Mouse (Mus musculus) myocyte (in vitro differentiated cells): ENCODE data around the gene Kcnq1. TPM values are rescaled to one million over a fixed set of nuclear protein-coding genes. Genes with fewer than 3 reads are reported as not detected.

Experiments
- H3K27me3 ChIP-seq: one replicate; pipeline ENCODE4 v1.6.1; 2011; ENCODE audit not compliant: control insufficient read depth, insufficient read depth, insufficient read length
- H3K36me3 ChIP-seq: one replicate; pipeline ENCODE4 v1.6.1; 2011; ENCODE audit not compliant: control insufficient read depth, insufficient read depth
- H3K4me2 ChIP-seq: one replicate; pipeline ENCODE4 v1.6.1; 2011; ENCODE audit warnings: low read depth, control low read depth
- H3K4me3 ChIP-seq: one replicate; pipeline ENCODE4 v1.5.1; 2011; ENCODE audit warnings: mild to moderate bottlenecking, control low read depth, moderate library complexity
- H3K79me2 ChIP-seq: one replicate; pipeline ENCODE4 v1.6.1; 2011; ENCODE audit not compliant: control insufficient read depth, insufficient read depth
- H3ac ChIP-seq: one replicate; pipeline ENCODE4 v1.6.1; 2011; ENCODE audit not compliant: control insufficient read depth, insufficient read length
- CEBPB ChIP-seq: IDR thresholded peaks from 2 replicates; pipeline ENCODE4 v1.6.1; 2011; ENCODE audit warnings: mild to moderate bottlenecking, moderate library complexity; ENCODE audit not compliant: poor library complexity, insufficient read depth, severe bottlenecking
- E2F4 ChIP-seq: IDR thresholded peaks from one replicate; pipeline ENCODE4 v1.6.1; 2011; ENCODE audit warnings: mild to moderate bottlenecking, control low read depth, moderate library complexity; ENCODE audit not compliant: insufficient read depth
- MAX ChIP-seq: IDR thresholded peaks from one replicate; pipeline ENCODE4 v1.6.1; 2011; ENCODE audit warnings: low read depth, mild to moderate bottlenecking, control low read depth
- MYOD1 ChIP-seq, 3 experiments: IDR thresholded peaks; one replicate each; pipeline ENCODE4 v1.6.1; 2011; ENCODE audit warnings: control low read depth in 2 of 3, low read depth in 2 of 3, mild to moderate bottlenecking in 2 of 3, moderate library complexity in 1 of 3; ENCODE audit not compliant: insufficient read length in 2 of 3, control insufficient read depth in 1 of 3
- MYOG ChIP-seq, 3 experiments: IDR thresholded peaks; one replicate each; pipeline ENCODE4 v1.6.1; 2011; ENCODE audit warnings: control low read depth in 2 of 3, low read depth in 2 of 3, mild to moderate bottlenecking in 2 of 3; ENCODE audit not compliant: insufficient read length in 2 of 3, control insufficient read depth in 1 of 3, insufficient read depth in 1 of 3
- POLR2A ChIP-seq: IDR thresholded peaks from one replicate; pipeline ENCODE4 v1.6.1; 2011; ENCODE audit warnings: low read depth, mild to moderate bottlenecking, control low read depth, moderate library complexity; ENCODE audit not compliant: insufficient read length
- POLR2AphosphoS2 ChIP-seq: IDR thresholded peaks from one replicate; pipeline ENCODE4 v1.6.1; 2011; ENCODE audit warnings: low read depth, control low read depth; ENCODE audit not compliant: insufficient read length
- REST ChIP-seq: IDR thresholded peaks from one replicate; pipeline ENCODE4 v1.6.1; 2011; ENCODE audit warnings: mild to moderate bottlenecking, control low read depth, moderate library complexity; ENCODE audit not compliant: insufficient read depth, insufficient read length
- SRF ChIP-seq: IDR thresholded peaks from one replicate; pipeline ENCODE4 v1.6.1; 2011; ENCODE audit warnings: low read depth; ENCODE audit not compliant: control insufficient read depth, insufficient read length
- TCF12 ChIP-seq: IDR thresholded peaks from one replicate; pipeline ENCODE4 v1.6.1; 2011; ENCODE audit warnings: mild to moderate bottlenecking, control low read depth; ENCODE audit not compliant: poor library complexity, insufficient read depth, severe bottlenecking
- TCF3 ChIP-seq: IDR thresholded peaks from one replicate; pipeline ENCODE4 v1.6.1; 2011; ENCODE audit warnings: low read depth, control low read depth; ENCODE audit not compliant: insufficient read length
- USF1 ChIP-seq: IDR thresholded peaks from one replicate; pipeline ENCODE4 v1.6.1; 2011; ENCODE audit warnings: low read depth, mild to moderate bottlenecking, control low read depth, moderate library complexity
- polyA plus RNA-seq: library from polyadenylated mRNA; unstranded; fragments of >200 nt; fragmentation: generic; extraction: Trizol; gene quantifications from one replicate; pipeline ENCODE4 v1.2.1, GENCODE M21; 2012; ENCODE audit warnings: missing spikeins

The Kcnq1 gene
- polyA plus RNA-seq, 1 experiment, result 0.12 TPM

DNA sequence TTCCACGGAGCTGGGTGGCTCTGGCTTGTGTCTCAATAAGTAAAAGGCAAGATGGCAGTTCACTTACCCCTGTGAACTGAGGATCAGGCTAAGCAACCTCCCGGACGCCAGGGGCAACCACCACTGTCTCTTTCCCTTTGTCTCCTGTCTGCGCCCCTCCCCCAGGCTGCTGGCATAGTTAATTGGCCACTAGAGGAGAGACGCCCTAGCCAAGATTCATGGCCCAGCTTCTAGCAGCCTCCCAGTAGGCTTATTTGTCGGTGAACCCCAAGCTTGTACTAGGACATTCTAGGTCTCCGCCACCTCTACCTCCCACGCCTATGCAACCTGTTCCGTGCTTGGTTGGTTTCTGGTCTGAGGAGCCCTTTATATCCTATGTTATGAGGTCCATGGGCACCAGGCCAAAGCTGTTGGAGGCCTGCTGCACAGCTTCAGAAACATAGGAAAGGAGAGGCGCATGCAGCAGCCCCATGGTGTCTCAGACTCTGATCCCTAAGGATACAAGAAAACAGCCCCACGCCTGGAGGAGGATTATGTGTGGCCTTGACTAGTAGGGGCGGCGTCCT, 37.8 kb upstream of the Kcnq1 start:
- Histone ChIP-seq H3K79me2 (peaks cover 12% of the 10 kb centered on the region), H3K27me3 (no peaks in the 10 kb centered on the region), H3K4me2 (peak overlapping the region; percentile 33), H3K36me3 (peaks cover 54% of the 10 kb centered on the region), H3ac (no peak overlapping the region), H3K4me3 (peak overlapping the region; percentile 92)
- TF ChIP-seq TCF12, result no peak
- no peak for TF ChIP-seq E2F4
- no peak for TF ChIP-seq POLR2AphosphoS2
- TF ChIP-seq SRF, result no peak
- TF ChIP-seq POLR2A, result no peak
- no peak for TF ChIP-seq TCF3
- TF ChIP-seq MYOD1 (IDR thresholded peaks at IDR 0.05; ENCODE audit: control insufficient read depth in 1 of 3, insufficient read length in 2 of 3, low read depth in 2 of 3), result no peak
- no peak for TF ChIP-seq REST

DNA sequence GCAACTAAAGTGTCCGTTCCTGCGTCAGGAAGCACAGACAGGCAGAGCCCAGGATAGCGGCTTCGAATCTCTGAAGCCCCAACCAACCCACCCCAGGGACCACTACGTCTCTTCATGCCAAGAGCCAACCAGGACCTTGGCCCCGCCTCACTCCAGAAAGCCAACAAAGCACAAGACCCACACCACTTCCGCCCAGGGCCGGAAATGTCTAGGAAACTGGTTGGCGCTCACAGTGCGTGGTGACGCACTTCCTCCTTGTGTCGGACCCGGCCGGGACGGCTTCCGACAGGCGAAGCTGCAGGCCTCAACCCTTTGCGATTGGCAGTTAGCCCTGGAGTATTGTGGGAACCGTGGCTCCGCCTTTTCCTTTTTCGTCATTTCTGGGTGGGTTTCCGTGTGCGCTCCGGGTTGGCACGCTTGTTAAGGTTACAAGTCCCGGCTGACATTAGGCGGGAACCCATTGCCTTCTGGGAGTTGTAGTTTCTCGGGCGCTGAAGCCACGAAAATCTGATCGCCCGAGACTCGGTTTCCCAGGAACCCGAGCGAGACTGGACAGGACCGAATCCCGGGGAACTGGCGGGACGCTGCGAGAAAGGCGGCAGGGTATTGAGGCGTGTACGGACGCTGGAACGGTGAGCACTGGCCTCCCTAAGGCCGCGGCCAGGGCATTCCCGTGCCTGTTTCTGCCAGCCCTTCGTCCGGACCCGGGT, 37.1 kb upstream of the Kcnq1 start, which contains the start of gene Tssc4:
Tssc4 (plus strand) TSS at position 368 of the 710 bp plus-strand sequence.
- peak within 1 kb of the TSS; percentile 92 for H3K4me3 ChIP-seq
- peaks cover 12% of the 10 kb centered on the region for H3K79me2 ChIP-seq
- H3K4me2 ChIP-seq, result peak within 1 kb of the TSS; percentile 84
- no peaks in the 10 kb centered on the region for H3K27me3 ChIP-seq
- peak within 1 kb of the TSS; percentile 91 for H3ac ChIP-seq
- H3K36me3 ChIP-seq, result peaks cover 47% of the 10 kb centered on the region
- peak; percentile 79 for TF ChIP-seq POLR2A
- TF ChIP-seq E2F4, result peak; percentile 53
- peak; percentile 99 for TF ChIP-seq POLR2AphosphoS2
- no peak for TF ChIP-seq CEBPB

DNA sequence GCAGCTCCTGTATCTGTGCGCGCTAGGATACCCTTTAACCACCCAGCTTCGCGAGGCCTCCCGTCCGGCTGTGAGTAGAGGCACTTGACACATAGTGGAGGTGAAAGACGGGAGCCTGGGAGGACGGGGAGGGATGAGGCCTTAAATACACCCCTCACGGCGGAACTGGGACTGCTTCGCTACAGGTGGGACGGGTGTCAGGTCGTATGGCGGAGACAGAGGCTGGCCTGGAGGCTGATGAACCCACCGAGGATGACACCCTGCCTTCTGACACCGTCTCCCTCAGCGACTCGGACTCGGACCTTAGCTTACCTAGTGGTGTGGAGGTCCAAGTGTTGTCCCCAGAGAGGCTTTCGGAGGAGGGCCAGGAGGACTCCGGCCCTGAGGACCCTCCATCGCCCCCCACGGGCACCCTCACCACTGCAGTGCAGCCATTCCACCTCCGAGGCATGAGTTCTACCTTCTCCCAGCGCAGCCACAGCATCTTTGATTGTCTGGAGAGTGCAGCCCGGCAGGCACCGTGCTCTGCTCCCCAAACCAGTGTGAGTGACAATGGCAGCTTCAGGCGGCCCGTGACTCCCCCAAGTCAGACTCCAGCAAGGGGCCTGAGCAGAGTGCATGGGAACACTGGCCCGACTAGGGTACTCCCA, 36.3 kb upstream of the Kcnq1 start:
- TF ChIP-seq TCF3 (no peak), TCF12 (no peak), MYOD1 (IDR thresholded peaks at IDR 0.05; ENCODE audit: control insufficient read depth in 1 of 3, insufficient read length in 2 of 3, low read depth in 2 of 3) (no peak), SRF (no peak), MAX (no peak), POLR2AphosphoS2 (no peak), E2F4 (no peak), CEBPB (no peak), USF1 (no peak), MYOG (IDR thresholded peaks at IDR 0.05; ENCODE audit: control insufficient read depth in 1 of 3, insufficient read depth in 1 of 3, insufficient read length in 2 of 3, low read depth in 2 of 3) (no peak)
- Histone ChIP-seq H3ac (peak overlapping the region; percentile 91), H3K4me2 (peak overlapping the region; percentile 84), H3K36me3 (peaks cover 39% of the 10 kb centered on the region), H3K27me3 (no peaks in the 10 kb centered on the region), H3K79me2 (peaks cover 12% of the 10 kb centered on the region), H3K4me3 (peak overlapping the region; percentile 92)

DNA sequence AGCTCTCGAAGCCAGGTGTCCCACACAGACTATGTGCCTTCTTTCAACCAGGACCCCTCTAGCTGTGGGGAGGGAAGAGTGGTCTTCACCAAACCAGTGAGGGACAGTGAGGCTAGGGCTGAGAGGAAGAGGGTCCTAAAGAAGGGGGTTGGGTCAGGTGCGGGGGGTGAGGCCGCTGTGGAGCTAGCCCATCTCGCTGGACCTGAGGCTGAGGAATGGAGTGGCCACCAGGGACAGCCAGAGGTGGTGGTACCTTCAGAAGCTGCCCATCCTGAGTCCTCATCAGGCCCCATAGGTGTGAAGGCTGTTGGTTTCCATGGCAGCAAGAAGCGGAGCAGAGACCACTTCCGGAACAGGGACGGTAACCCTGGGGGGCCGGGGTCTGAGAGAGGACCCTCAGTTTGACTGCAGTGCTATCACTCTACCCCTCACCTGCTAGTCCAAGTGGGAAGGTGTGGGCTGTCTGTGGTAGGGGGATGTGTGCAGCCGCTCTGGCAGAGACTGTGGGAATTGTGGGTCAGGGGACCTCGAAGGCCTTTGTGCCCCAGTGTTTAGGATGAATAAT, 35.6 kb upstream of the Kcnq1 start:
- Histone ChIP-seq H3ac (peak overlapping the region; percentile 91), H3K79me2 (peaks cover 12% of the 10 kb centered on the region), H3K4me2 (peak overlapping the region; percentile 84), H3K4me3 (peak overlapping the region; percentile 92), H3K36me3 (peaks cover 32% of the 10 kb centered on the region), H3K27me3 (no peaks in the 10 kb centered on the region)
- no peak for TF ChIP-seq TCF12
- TF ChIP-seq MYOD1 (IDR thresholded peaks at IDR 0.05; ENCODE audit: control insufficient read depth in 1 of 3, insufficient read length in 2 of 3, low read depth in 2 of 3), result no peak
- no peak for TF ChIP-seq E2F4
- TF ChIP-seq REST, result no peak
- no peak for TF ChIP-seq USF1

DNA sequence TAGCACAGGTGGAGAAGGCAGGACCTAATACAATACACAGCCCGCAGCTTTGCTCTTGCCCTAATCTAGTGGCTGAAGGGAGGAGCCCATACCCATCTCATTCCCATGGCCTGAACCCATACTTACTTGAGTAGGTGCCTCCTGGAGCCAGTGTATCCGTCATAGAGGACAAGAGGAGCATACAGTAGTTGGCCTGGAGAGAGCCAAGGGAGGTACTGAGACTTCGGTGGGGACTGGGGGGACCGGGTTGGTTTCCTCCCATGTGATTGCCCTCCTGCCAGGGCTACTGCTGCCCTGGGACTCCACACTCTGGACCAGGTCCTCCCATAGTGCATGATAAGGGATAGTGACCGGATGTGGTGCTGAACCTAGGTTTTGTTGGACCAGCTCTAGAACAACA, 33.6 kb upstream of the Kcnq1 start:
- Histone ChIP-seq H3ac (no peak overlapping the region), H3K4me2 (no peak overlapping the region), H3K27me3 (no peaks in the 10 kb centered on the region), H3K36me3 (peaks cover 12% of the 10 kb centered on the region), H3K79me2 (peaks cover 12% of the 10 kb centered on the region), H3K4me3 (no peak overlapping the region)
- TF ChIP-seq POLR2AphosphoS2, result no peak
- TF ChIP-seq TCF3, result no peak
- TF ChIP-seq POLR2A, result no peak
- TF ChIP-seq USF1, result no peak
- no peak for TF ChIP-seq MYOD1 (IDR thresholded peaks at IDR 0.05; ENCODE audit: control insufficient read depth in 1 of 3, insufficient read length in 2 of 3, low read depth in 2 of 3)
- TF ChIP-seq CEBPB, result no peak
